Mouse (Mus musculus) thymus, postnatal 36 days (tissue): ENCODE measurements around the gene Gtf2i.

Experiments used
- DNase-seq, 2 experiments: peaks; one replicate each; pipeline ENCODE4 v3.0.0; 2022; ENCODE audit warnings: mixed read lengths in 2 of 2

The Gtf2i gene

GRCm38 (mm10) chr5:134237936-134238760, 76.4 kb downstream of the Gtf2i start:
- DNase-seq = peak in 1 of 2 experiments; percentile 27

GRCm38 (mm10) chr5:134237508-134237907, 77.1 kb downstream of the Gtf2i start:
- DNase-seq = peak in 1 of 2 experiments; percentile 27

- peak; percentile 69 to 81 for DNase-seq
Measured at GRCm38 (mm10) chr5:134236796-134237195, 77.8 kb downstream of the Gtf2i start.

- no peak for DNase-seq
Measured at GRCm38 (mm10) chr5:134236241-134236640, 78.3 kb downstream of the Gtf2i start.

GRCm38 (mm10) chr5:134235111-134235510, 79.4 kb downstream of the Gtf2i start:
- peak in 1 of 2 experiments; percentile 18 for DNase-seq

- DNase-seq = peak; percentile 48 to 50
Measured at GRCm38 (mm10) chr5:134234205-134234604, 80.4 kb downstream of the Gtf2i start.

- peak; percentile 58 to 61 for DNase-seq
Measured at GRCm38 (mm10) chr5:134233244-134233651, 81.3 kb downstream of the Gtf2i start.

GRCm38 (mm10) chr5:134232568-134232967, 82.0 kb downstream of the Gtf2i start:
- DNase-seq = peak; percentile 44 to 54

GRCm38 (mm10) chr5:134232111-134232510, 82.4 kb downstream of the Gtf2i start:
- DNase-seq = peak; percentile 46 to 62

GRCm38 (mm10) chr5:134231376-134231775, 83.2 kb downstream of the Gtf2i start:
- no peak for DNase-seq

GRCm38 (mm10) chr5:134229391-134229790, 85.2 kb downstream of the Gtf2i start, which contains the start of gene Ncf1:
Ncf1 (minus strand) TSS chr5:134229625.
- peak in 1 of 2 experiments; percentile 23 for DNase-seq

GRCm38 (mm10) chr5:134228249-134228638, 86.3 kb downstream of the Gtf2i start:
- no peak for DNase-seq

- peak; percentile 53 to 60 for DNase-seq
Measured at GRCm38 (mm10) chr5:134227574-134228248, 86.8 kb downstream of the Gtf2i start.

GRCm38 (mm10) chr5:134226946-134227345, 87.6 kb downstream of the Gtf2i start:
- DNase-seq = no peak

GRCm38 (mm10) chr5:134225110-134225901, 89.3 kb downstream of the Gtf2i start:
- peak in 1 of 2 experiments; percentile 52 for DNase-seq

- DNase-seq = no peak
Measured at GRCm38 (mm10) chr5:134221708-134222150, 92.8 kb downstream of the Gtf2i start.

GRCm38 (mm10) chr5:134221278-134221677, 93.3 kb downstream of the Gtf2i start:
- no peak for DNase-seq

- DNase-seq = no peak
Measured at GRCm38 (mm10) chr5:134217900-134218299, 96.7 kb downstream of the Gtf2i start.

GRCm38 (mm10) chr5:134214021-134214806, 100.3 kb downstream of the Gtf2i start:
- DNase-seq = no peak

GRCm38 (mm10) chr5:134209931-134210554, 104.5 kb downstream of the Gtf2i start:
- DNase-seq = no peak

- no peak for DNase-seq
Measured at GRCm38 (mm10) chr5:134206721-134207120, 107.8 kb downstream of the Gtf2i start.

- no peak for DNase-seq
Measured at GRCm38 (mm10) chr5:134193664-134194063, 120.9 kb downstream of the Gtf2i start.
